Mouse (Mus musculus): ENCODE results near the gene Spdl1. TPM values are rescaled to one million over a fixed set of nuclear protein-coding genes. Genes with fewer than 3 reads are reported as not detected.

The Spdl1 gene
- polyA plus RNA-seq (2012; rRNA removed): 1.2 and 1.3 TPM in 2 replicates

- DNase-seq (ENCODE audit: low spot score): peak; percentile 93
These were observed at the start of gene Spdl1 for GRCm38 (mm10) chr11:34833318-34834086. Gene Spdl1, minus strand, starts transcription at chr11:34833641.

- no peak for DNase-seq (ENCODE audit: low spot score)
These were observed 48.1 kb upstream of the Spdl1 start for GRCm38 (mm10) chr11:34881528-34881927.

- no peak for DNase-seq (ENCODE audit: low spot score)
These were observed 46.2 kb upstream of the Spdl1 start for GRCm38 (mm10) chr11:34879678-34880077.

GRCm38 (mm10) chr11:34873861-34874260 is 40.4 kb upstream of the Spdl1 start:
- DNase-seq (ENCODE audit: low spot score): no peak

GRCm38 (mm10) chr11:34872432-34872831 is 39.0 kb upstream of the Spdl1 start:
- no peak for DNase-seq (ENCODE audit: low spot score)

GRCm38 (mm10) chr11:34871991-34872390 is 38.5 kb upstream of the Spdl1 start:
- DNase-seq (ENCODE audit: low spot score): no peak

- DNase-seq (ENCODE audit: low spot score): no peak
These were observed 38.0 kb upstream of the Spdl1 start for GRCm38 (mm10) chr11:34871456-34871855.

GRCm38 (mm10) chr11:34868626-34869025 is 35.2 kb upstream of the Spdl1 start:
- DNase-seq (ENCODE audit: low spot score): no peak

- DNase-seq (ENCODE audit: low spot score): no peak
These were observed 32.4 kb upstream of the Spdl1 start for GRCm38 (mm10) chr11:34865741-34866270.

GRCm38 (mm10) chr11:34865181-34865580 is 31.7 kb upstream of the Spdl1 start:
- DNase-seq (ENCODE audit: low spot score): no peak

- DNase-seq (ENCODE audit: low spot score): no peak
These were observed 23.2 kb upstream of the Spdl1 start for GRCm38 (mm10) chr11:34856652-34857051.

- no peak for DNase-seq (ENCODE audit: low spot score)
These were observed 12.8 kb upstream of the Spdl1 start for GRCm38 (mm10) chr11:34846268-34846652.

- no peak for DNase-seq (ENCODE audit: low spot score)
These were observed 12.3 kb upstream of the Spdl1 start for GRCm38 (mm10) chr11:34845567-34846267.

GRCm38 (mm10) chr11:34843517-34843916 is 10.1 kb upstream of the Spdl1 start:
- no peak for DNase-seq (ENCODE audit: low spot score)

- no peak for DNase-seq (ENCODE audit: low spot score)
These were observed 6.8 kb upstream of the Spdl1 start for GRCm38 (mm10) chr11:34840283-34840682.

- no peak for DNase-seq (ENCODE audit: low spot score)
These were observed 5.6 kb upstream of the Spdl1 start for GRCm38 (mm10) chr11:34839051-34839450.

- DNase-seq (ENCODE audit: low spot score): no peak
These were observed 2.8 kb upstream of the Spdl1 start for GRCm38 (mm10) chr11:34836272-34836671.

- DNase-seq (ENCODE audit: low spot score): no peak
These were observed 763 bp downstream of the Spdl1 start for GRCm38 (mm10) chr11:34832678-34833077.

- DNase-seq (ENCODE audit: low spot score): no peak
These were observed 5.6 kb downstream of the Spdl1 start for GRCm38 (mm10) chr11:34827803-34828202.

- no peak for DNase-seq (ENCODE audit: low spot score)
These were observed 6.5 kb downstream of the Spdl1 start for GRCm38 (mm10) chr11:34826940-34827339.

GRCm38 (mm10) chr11:34824791-34825190 is 8.7 kb downstream of the Spdl1 start:
- no peak for DNase-seq (ENCODE audit: low spot score)

GRCm38 (mm10) chr11:34814767-34815166 is 18.7 kb downstream of the Spdl1 start:
- DNase-seq (ENCODE audit: low spot score): no peak

- no peak for DNase-seq (ENCODE audit: low spot score)
These were observed 19.1 kb downstream of the Spdl1 start for GRCm38 (mm10) chr11:34814319-34814718.
